In genomic region chr3:103859851-103860391, GRCm38 (mm10) we compare ENCODE assay signal across 8 mouse cellular contexts. TPM values are rescaled to one million over a fixed set of nuclear protein-coding genes. Genes with fewer than 3 reads are reported as not detected.
A peak's percentile ranks its signal among the peaks of the same experiment; 100 is the strongest.
DNase-seq lines count a peak whose midpoint lies in the region; ATAC-seq lines count a peak whose summit lies in the region.

No protein-coding gene starts in this region.

- intact Hi-C loops in heart, postnatal 36 days (cut with DNase I), result no loop called here

- ATAC-seq in cerebellum, adult (ENCODE audit: insufficient number of reproducible peaks, low FRiP score, low TSS enrichment), result no peak

- peak; percentile 6 for DNase-seq in adrenal gland, adult 2 months
- no peak for DNase-seq in adrenal gland, adult 18-20 months (ENCODE audit: low spot score in 2 of 2)
- peak; percentile 38 for DNase-seq in NIH3T3 (ENCODE audit: low read depth)
- peak; percentile 32 to 34 for DNase-seq in heart, postnatal 36 days
- peak; percentile 77 for DNase-seq in lung, postnatal 25 days (ENCODE audit: low spot score)
- peak; percentile 81 for DNase-seq in thymus, postnatal 14 days
- DNase-seq in left cerebral cortex, adult 11 months (ENCODE audit: low spot score), result no peak

RNA-seq across cellular contexts. Expression of gene Ptpn22, which starts 0.3 kb away (rescaled TPM):
- total RNA-seq in adrenal gland, adult 2 months (2021), result 1 to 10 TPM; 1.6 to 2.7 TPM
- polyA plus RNA-seq in adrenal gland, adult 2 months (2012; rRNA removed), result 0.27 and 0.41 TPM in 2 replicates
- total RNA-seq in adrenal gland, adult 18-20 months (2021), result 1 to 10 TPM; 1.6 to 2.3 TPM
- under 1 TPM; 0.61 to 0.62 TPM for total RNA-seq in heart, postnatal 36 days (2021)

RNA-seq across cellular contexts. Expression of gene Bcl2l15, which starts 27.5 kb away (rescaled TPM):
- total RNA-seq in adrenal gland, adult 2 months (2021), result not detected
- not detected in 2 replicates for polyA plus RNA-seq in adrenal gland, adult 2 months (2012; rRNA removed)
- total RNA-seq in adrenal gland, adult 18-20 months (2021), result not detected
- total RNA-seq in heart, postnatal 36 days (2021), result not detected

RNA-seq across cellular contexts. Expression of gene Gm43064, which starts 50.5 kb away (rescaled TPM):
- total RNA-seq in adrenal gland, adult 2 months (2021), result under 1 TPM; 0.38 to 0.49 TPM
- polyA plus RNA-seq in adrenal gland, adult 2 months (2012; rRNA removed), result not detected in 2 replicates
- total RNA-seq in adrenal gland, adult 18-20 months (2021), result under 1 TPM; 0.13 to 0.43 TPM
- total RNA-seq in heart, postnatal 36 days (2021), result not detected

RNA-seq across cellular contexts. Expression of gene Ap4b1, which starts 50.6 kb away (rescaled TPM):
- total RNA-seq in adrenal gland, adult 2 months (2021), result 10 to 100 TPM; 13.7 to 23.7 TPM
- polyA plus RNA-seq in adrenal gland, adult 2 months (2012; rRNA removed), result 6.7 and 7.2 TPM in 2 replicates
- 10 to 100 TPM; 13.4 to 15.5 TPM for total RNA-seq in adrenal gland, adult 18-20 months (2021)
- total RNA-seq in heart, postnatal 36 days (2021), result 10 to 100 TPM; 12.4 to 14.0 TPM

RNA-seq across cellular contexts. Expression of gene Dclre1b, which starts 50.7 kb away (rescaled TPM):
- total RNA-seq in adrenal gland, adult 2 months (2021), result 10 to 100 TPM; 17.4 to 20.0 TPM
- polyA plus RNA-seq in adrenal gland, adult 2 months (2012; rRNA removed), result 13.0 and 17.5 TPM in 2 replicates
- 10 to 100 TPM; 11.7 to 14.1 TPM for total RNA-seq in adrenal gland, adult 18-20 months (2021)
- 1 to 10 TPM; 6.5 to 9.2 TPM for total RNA-seq in heart, postnatal 36 days (2021)

Comparison
In these comparisons a context has a peak if more than half of its experiments do, and no peak if none do; other contexts are left out.
1. DNase-seq: peak in adrenal gland, adult 2 months (single experiment), NIH3T3 (single experiment), heart, postnatal 36 days (2 of 2), lung, postnatal 25 days (single experiment) and thymus, postnatal 14 days (single experiment); none in adrenal gland, adult 18-20 months (0 of 2) and left cerebral cortex, adult 11 months (single experiment).